Mouse (Mus musculus): Measurements from ENCODE around the gene Mfsd9.

DNA sequence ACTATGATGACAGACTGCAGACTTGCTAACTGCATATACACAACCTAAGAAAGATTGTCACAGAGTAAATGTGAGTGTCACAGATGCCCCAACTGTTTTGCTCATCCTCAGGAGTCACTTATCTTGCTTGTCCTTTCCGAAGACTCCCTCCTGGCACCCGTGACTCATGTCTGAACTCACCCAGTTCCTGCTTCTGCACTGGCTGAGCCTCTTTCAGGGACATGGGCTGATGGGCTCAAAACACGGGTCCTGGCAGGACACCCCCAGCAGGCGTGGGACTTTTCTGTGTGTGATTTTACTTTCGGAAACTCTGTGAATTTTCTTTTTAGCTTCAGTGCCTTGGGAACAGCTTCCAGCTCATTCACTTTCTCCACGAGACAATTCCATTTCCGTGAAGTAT is 35.3 kb upstream of the Mfsd9 start:
- no peak for TF ChIP-seq POLR2A (IDR thresholded peaks at IDR 0.05; ENCODE audit: insufficient read depth, low read length)
- no peak for TF ChIP-seq EP300 (IDR thresholded peaks at IDR 0.05; ENCODE audit: insufficient read depth, low read depth, low read length)

Measured in ES-Bruce4 (cell line).